Mouse (Mus musculus) neural tube, embryonic 13.5 days (tissue): ENCODE measurements around the gene 1700029H14Rik. TPM values are rescaled to one million over a fixed set of nuclear protein-coding genes. Genes with fewer than 3 reads are reported as not detected.

Source experiments
- ATAC-seq: fragments of 200-750 bp; cut with Nextera tagmentation; 2 replicates; pipeline ENCODE4 v1.8.0; 2017; ENCODE audit warnings: low read depth, mild to moderate bottlenecking, moderate TSS enrichment, moderate library complexity
- H3K27ac ChIP-seq: fragments of 300-500 bp; sonication (generic); replicated peaks from 2 replicates; pipeline ENCODE4 v1.5.1; 2015; ENCODE audit warnings: moderate library complexity, mild to moderate bottlenecking, inconsistent platforms
- H3K27me3 ChIP-seq: fragments of 300-500 bp; sonication (generic); 2 replicates; pipeline ENCODE4 v1.6.1; 2015; ENCODE audit warnings: mild to moderate bottlenecking, inconsistent platforms
- H3K36me3 ChIP-seq: fragments of 300-500 bp; sonication (generic); 2 replicates; pipeline ENCODE4 v1.6.1; 2015; ENCODE audit warnings: mild to moderate bottlenecking, inconsistent platforms
- H3K4me1 ChIP-seq: fragments of 300-500 bp; sonication (generic); replicated peaks from 2 replicates; pipeline ENCODE4 v1.6.1; 2015; ENCODE audit warnings: inconsistent platforms
- H3K4me2 ChIP-seq: fragments of 300-500 bp; sonication (generic); 2 replicates; pipeline ENCODE4 v1.6.1; 2015; ENCODE audit warnings: inconsistent platforms, mild to moderate bottlenecking, moderate library complexity
- H3K4me3 ChIP-seq: fragments of 300-500 bp; sonication (generic); 2 replicates; pipeline ENCODE4 v1.5.1; 2015; ENCODE audit warnings: mild to moderate bottlenecking, inconsistent platforms
- H3K9ac ChIP-seq: fragments of 300-500 bp; sonication (generic); 2 replicates; pipeline ENCODE4 v1.6.1; 2015; ENCODE audit warnings: moderate library complexity, mild to moderate bottlenecking, inconsistent platforms
- H3K9me3 ChIP-seq: fragments of 300-500 bp; sonication (generic); 2 replicates; pipeline ENCODE4 v1.6.1; 2016; ENCODE audit warnings: inconsistent platforms
- WGBS: fragments of 180-500 bp; shearing (Covaris S2); methylation state at CpG from one replicate; pipeline ENCODE4 v1.1.7; 2015; 5-methylcytosine and 5-hydroxymethylcytosine counted together
- polyA plus RNA-seq: library from polyadenylated mRNA; unstranded; fragments of >200 nt; fragmentation: Nextera tagmentation; extraction: Ambion mirVana; gene quantifications from 2 replicates; pipeline ENCODE4 v1.2.1, GENCODE M21; 2015

The 1700029H14Rik gene
- polyA plus RNA-seq, result not detected in 2 replicates

DNA sequence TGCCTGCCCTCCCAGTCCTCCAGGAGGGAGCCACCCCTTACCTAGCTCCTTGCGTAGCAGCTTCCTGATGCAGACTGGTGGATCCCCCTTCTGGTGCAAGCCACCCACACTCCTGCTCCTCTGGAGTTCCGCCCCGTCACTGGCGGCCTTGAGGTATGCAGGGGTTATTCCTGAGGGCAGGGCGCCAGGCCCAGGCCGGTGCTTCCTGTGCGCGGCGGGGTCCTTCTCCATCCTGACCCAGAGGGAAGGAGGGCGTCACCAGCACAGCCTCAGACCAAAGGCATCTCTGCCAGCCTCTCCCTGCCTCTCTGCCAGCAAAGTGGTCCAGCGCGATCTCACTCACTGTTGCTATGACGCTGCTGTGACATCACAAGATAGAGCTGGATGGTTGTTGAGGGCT is at the start of gene 1700029H14Rik:
1700029H14Rik (minus strand) TSS at position 344 of the 400 bp plus-strand sequence.
- WGBS, result 47% methylated on average over 13 of the region's 13 CpGs
- Histone ChIP-seq H3K36me3 (no peaks in the 10 kb centered on the region), H3K4me3 (no peak within 1 kb of the TSS), H3K9me3 (no peaks in the 10 kb centered on the region), H3K4me1 (no peaks in the 10 kb centered on the region), H3K27me3 (no peaks in the 10 kb centered on the region), H3K27ac (no peak within 1 kb of the TSS), H3K4me2 (no peak within 1 kb of the TSS), H3K9ac (no peak within 1 kb of the TSS)
- no peak for ATAC-seq

GRCm38 (mm10) chr8:13611702-13612101 is 49.4 kb upstream of the 1700029H14Rik start:
- WGBS, result 95% methylated on average over 12 of the region's 12 CpGs
- H3K4me3 ChIP-seq, result no peak overlapping the region
- no peak for ATAC-seq

GRCm38 (mm10) chr8:13609971-13610370 is 47.7 kb upstream of the 1700029H14Rik start:
- no peak overlapping the region for H3K27ac ChIP-seq
- ATAC-seq, result no peak
- no peaks in the 10 kb centered on the region for H3K27me3 ChIP-seq
- 85% methylated on average over 5 of the region's 5 CpGs for WGBS
- H3K9me3 ChIP-seq, result no peaks in the 10 kb centered on the region
- H3K36me3 ChIP-seq, result peaks cover 25% of the 10 kb centered on the region
- H3K4me1 ChIP-seq, result peaks cover 5% of the 10 kb centered on the region
- no peak overlapping the region for H3K4me3 ChIP-seq
- no peak overlapping the region for H3K4me2 ChIP-seq
- no peak overlapping the region for H3K9ac ChIP-seq

More at GRCm38 (mm10) chr8:13611702-13612101, 49.4 kb upstream of the 1700029H14Rik start:
- H3K4me2 ChIP-seq, result no peak overlapping the region
- H3K27ac ChIP-seq, result no peak overlapping the region
- peaks cover 10% of the 10 kb centered on the region for H3K4me1 ChIP-seq
- no peaks in the 10 kb centered on the region for H3K27me3 ChIP-seq
- peaks cover 18% of the 10 kb centered on the region for H3K36me3 ChIP-seq
- no peak overlapping the region for H3K9ac ChIP-seq
- no peaks in the 10 kb centered on the region for H3K9me3 ChIP-seq

DNA sequence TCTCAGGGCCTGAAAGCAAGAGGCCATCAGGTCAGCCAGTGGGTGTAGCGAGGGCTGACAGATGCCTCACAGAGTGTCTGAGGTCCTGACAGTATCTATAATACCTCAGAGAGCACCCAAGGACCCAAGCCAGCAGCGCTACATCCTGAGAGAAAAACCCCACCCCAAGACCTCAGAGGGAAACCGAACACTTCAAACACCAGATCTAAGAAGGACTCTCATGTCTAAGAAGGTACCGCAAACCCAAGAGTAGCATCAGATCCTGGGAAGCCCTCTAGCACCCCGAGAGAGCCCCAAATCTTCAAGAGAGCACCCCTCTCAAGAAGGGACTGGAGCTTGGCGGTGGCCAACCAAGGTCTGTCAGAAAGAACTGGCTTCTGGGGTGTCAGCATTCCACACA is 46.7 kb upstream of the 1700029H14Rik start:
- Histone ChIP-seq H3K4me3 (no peak overlapping the region), H3K4me2 (no peak overlapping the region), H3K36me3 (peaks cover 21% of the 10 kb centered on the region), H3K4me1 (peaks cover 4% of the 10 kb centered on the region; the same call in 1 of the 2 replicates), H3K9ac (no peak overlapping the region), H3K27ac (no peak overlapping the region), H3K27me3 (no peaks in the 10 kb centered on the region), H3K9me3 (no peaks in the 10 kb centered on the region)
- no peak for ATAC-seq
- 90% methylated on average over 6 of the region's 6 CpGs for WGBS

GRCm38 (mm10) chr8:13605920-13606480 is 43.7 kb upstream of the 1700029H14Rik start:
- Histone ChIP-seq H3K9me3 (no peaks in the 10 kb centered on the region), H3K4me3 (no peak overlapping the region), H3K9ac (no peak overlapping the region), H3K36me3 (peaks cover 13% of the 10 kb centered on the region), H3K4me2 (no peak overlapping the region), H3K4me1 (peaks cover 6% of the 10 kb centered on the region; the same call in 1 of the 2 replicates), H3K27me3 (no peaks in the 10 kb centered on the region), H3K27ac (no peak overlapping the region)
- no peak for ATAC-seq
- WGBS, result 88% methylated on average over 7 of the region's 7 CpGs

GRCm38 (mm10) chr8:13602621-13603020 is 40.4 kb upstream of the 1700029H14Rik start:
- WGBS, result 57% methylated on average over 8 of the region's 8 CpGs
- H3K4me1 ChIP-seq, result peaks cover 6% of the 10 kb centered on the region; the same call in 1 of the 2 replicates
- H3K9me3 ChIP-seq, result no peaks in the 10 kb centered on the region
- H3K27me3 ChIP-seq, result no peaks in the 10 kb centered on the region
- ATAC-seq, result no peak
- H3K36me3 ChIP-seq, result peaks cover 19% of the 10 kb centered on the region
- H3K4me3 ChIP-seq, result no peak overlapping the region
- no peak overlapping the region for H3K4me2 ChIP-seq
- no peak overlapping the region for H3K9ac ChIP-seq
- H3K27ac ChIP-seq, result no peak overlapping the region

GRCm38 (mm10) chr8:13601166-13601565 is 38.9 kb upstream of the 1700029H14Rik start:
- Histone ChIP-seq H3K9me3 (no peaks in the 10 kb centered on the region), H3K27me3 (no peaks in the 10 kb centered on the region), H3K27ac (no peak overlapping the region), H3K36me3 (peaks cover 33% of the 10 kb centered on the region), H3K4me3 (no peak overlapping the region), H3K9ac (no peak overlapping the region), H3K4me1 (peaks cover 6% of the 10 kb centered on the region; the same call in 1 of the 2 replicates), H3K4me2 (no peak overlapping the region)
- WGBS, result 88% methylated on average over 11 of the region's 11 CpGs
- ATAC-seq, result no peak

GRCm38 (mm10) chr8:13600716-13601115 is 38.5 kb upstream of the 1700029H14Rik start:
- peaks cover 35% of the 10 kb centered on the region for H3K36me3 ChIP-seq
- no peak for ATAC-seq
- no peaks in the 10 kb centered on the region for H3K9me3 ChIP-seq

DNA sequence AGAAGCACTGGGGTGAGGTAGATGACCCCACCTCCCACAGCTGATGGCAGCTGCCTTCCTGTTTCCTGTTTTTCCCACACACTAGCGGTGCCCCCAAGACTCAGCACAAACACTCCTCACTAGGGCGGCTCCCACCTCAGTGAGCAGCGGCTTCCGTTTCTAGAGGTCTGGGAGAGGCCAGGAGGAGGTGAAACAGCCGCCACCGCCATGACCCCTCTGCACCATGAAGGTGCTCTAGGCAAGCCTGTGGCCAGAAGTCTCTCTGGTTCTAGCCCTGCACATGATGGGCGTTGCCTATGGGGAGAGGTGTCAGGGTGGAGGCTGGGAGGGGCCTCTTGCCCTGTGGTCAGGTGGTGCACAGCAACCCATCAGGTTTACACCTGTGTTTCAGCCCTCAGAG is 37.9 kb upstream of the 1700029H14Rik start:
- H3K4me1 ChIP-seq, result peaks cover 6% of the 10 kb centered on the region; the same call in 1 of the 2 replicates
- no peak overlapping the region for H3K4me2 ChIP-seq
- no peaks in the 10 kb centered on the region for H3K27me3 ChIP-seq
- H3K4me3 ChIP-seq, result no peak overlapping the region
- WGBS, result 88% methylated on average over 7 of the region's 7 CpGs
- H3K9me3 ChIP-seq, result no peaks in the 10 kb centered on the region
- H3K27ac ChIP-seq, result no peak overlapping the region
- no peak overlapping the region for H3K9ac ChIP-seq
- peaks cover 33% of the 10 kb centered on the region for H3K36me3 ChIP-seq
- ATAC-seq, result no peak

More at GRCm38 (mm10) chr8:13600716-13601115, 38.5 kb upstream of the 1700029H14Rik start:
- no peak overlapping the region for H3K4me2 ChIP-seq
- no peak overlapping the region for H3K4me3 ChIP-seq
- no peak overlapping the region for H3K9ac ChIP-seq
- H3K27ac ChIP-seq, result no peak overlapping the region
- 87% methylated on average over 10 of the region's 10 CpGs for WGBS
- peaks cover 6% of the 10 kb centered on the region; the same call in 1 of the 2 replicates for H3K4me1 ChIP-seq
- H3K27me3 ChIP-seq, result no peaks in the 10 kb centered on the region

- H3K4me3 ChIP-seq, result no peak overlapping the region
- peaks cover 31% of the 10 kb centered on the region for H3K36me3 ChIP-seq
- ATAC-seq, result no peak
Observed at GRCm38 (mm10) chr8:13597777-13598176, 35.5 kb upstream of the 1700029H14Rik start.

DNA sequence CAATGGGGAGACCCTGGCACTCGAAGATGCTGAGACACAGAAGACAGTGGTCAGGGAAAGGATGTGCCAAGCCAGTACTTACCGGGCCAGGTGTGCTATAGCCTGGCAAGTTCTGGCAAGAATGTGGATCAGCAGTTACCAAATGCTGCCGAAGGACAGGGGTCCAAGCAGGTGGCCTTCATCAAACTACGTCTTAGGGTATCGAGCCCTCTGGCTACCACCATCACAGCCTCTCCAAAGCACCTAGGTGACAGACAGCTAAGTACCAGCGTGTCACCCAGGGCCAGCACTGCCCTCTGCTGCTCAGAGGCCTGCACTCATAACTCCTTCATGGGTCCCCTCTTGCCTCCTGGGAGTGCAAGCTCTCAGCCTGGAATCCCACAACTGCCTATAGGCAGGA is 33.6 kb upstream of the 1700029H14Rik start:
- no peak for ATAC-seq
- no peak overlapping the region for H3K4me3 ChIP-seq
- H3K36me3 ChIP-seq, result peaks cover 36% of the 10 kb centered on the region
- no peak overlapping the region for H3K4me2 ChIP-seq
- no peak overlapping the region for H3K27ac ChIP-seq
- WGBS, result 84% methylated on average over 6 of the region's 6 CpGs
- H3K27me3 ChIP-seq, result no peaks in the 10 kb centered on the region
- H3K4me1 ChIP-seq, result 0 out of 2 replicates have a peak, but pooled peaks cover 5% of the 10 kb centered on the region
- H3K9me3 ChIP-seq, result no peaks in the 10 kb centered on the region
- H3K9ac ChIP-seq, result no peak overlapping the region

More at GRCm38 (mm10) chr8:13597777-13598176, 35.5 kb upstream of the 1700029H14Rik start:
- no peak overlapping the region for H3K27ac ChIP-seq
- WGBS, result 93% methylated on average over 6 of the region's 6 CpGs
- no peaks in the 10 kb centered on the region for H3K27me3 ChIP-seq
- H3K9me3 ChIP-seq, result no peaks in the 10 kb centered on the region
- no peaks in the 10 kb centered on the region for H3K4me1 ChIP-seq
- no peak overlapping the region for H3K4me2 ChIP-seq
- H3K9ac ChIP-seq, result no peak overlapping the region

DNA sequence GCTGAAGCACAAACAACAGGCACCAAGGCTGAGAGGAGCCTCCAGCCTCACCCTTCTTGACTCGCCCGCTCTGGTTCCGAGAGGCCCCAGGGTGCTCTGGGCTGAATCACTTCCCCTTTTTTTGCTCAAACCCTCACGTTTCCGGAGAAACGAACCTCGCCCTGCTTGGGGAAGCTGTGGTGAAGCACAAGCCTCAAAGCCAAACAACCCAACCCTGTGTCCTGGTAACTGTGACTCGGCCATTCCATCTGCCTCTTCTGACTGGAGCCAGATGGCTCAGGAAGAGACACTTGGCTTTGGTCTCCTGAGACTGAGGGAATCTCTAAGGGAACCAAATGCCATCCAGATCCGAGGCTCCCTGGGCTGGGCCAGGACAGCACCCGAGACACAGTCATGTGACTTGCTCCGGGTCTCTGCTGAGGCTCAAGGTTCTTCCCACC is 32.6 kb upstream of the 1700029H14Rik start:
- H3K9me3 ChIP-seq, result no peaks in the 10 kb centered on the region
- WGBS, result 68% methylated on average over 11 of the region's 11 CpGs
- H3K36me3 ChIP-seq, result peaks cover 38% of the 10 kb centered on the region
- H3K4me1 ChIP-seq, result 0 out of 2 replicates have a peak, but pooled peaks cover 7% of the 10 kb centered on the region
- H3K4me2 ChIP-seq, result no peak overlapping the region
- H3K9ac ChIP-seq, result no peak overlapping the region
- H3K27me3 ChIP-seq, result no peaks in the 10 kb centered on the region
- no peak for ATAC-seq
- H3K27ac ChIP-seq, result no peak overlapping the region
- no peak overlapping the region for H3K4me3 ChIP-seq
